Comparison of ENCODE assay signal across 8 mouse cellular contexts in the genomic region with DNA sequence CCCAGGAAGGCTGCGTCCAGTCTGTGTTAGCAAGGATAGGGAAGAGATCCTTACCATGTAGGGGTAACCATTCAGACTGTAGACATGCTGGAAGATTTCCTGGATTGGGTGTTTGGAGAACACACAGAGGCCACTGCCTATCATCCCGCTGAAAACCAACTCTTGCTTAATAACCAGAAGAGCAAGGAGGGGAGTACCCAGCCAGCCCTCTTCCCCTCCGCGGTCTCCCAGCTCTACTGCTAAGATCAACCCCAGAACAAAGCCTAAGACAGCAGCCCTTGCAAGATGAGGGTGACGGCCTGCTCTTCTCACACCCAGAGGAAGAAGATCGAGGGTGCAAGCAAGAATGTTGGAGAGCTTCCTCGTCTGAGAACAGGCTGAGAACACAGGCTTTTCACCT. TPM values are rescaled to one million over a fixed set of nuclear protein-coding genes. Genes with fewer than 3 reads are reported as not detected.
A peak's percentile ranks its signal among the peaks of the same experiment; 100 is the strongest.
DNase-seq lines count a peak whose midpoint lies in the region; ATAC-seq and TF ChIP-seq lines count a peak whose summit lies in the region.

No protein-coding gene starts in this region.

- peak overlapping the region; percentile 72; the same call in 1 of the 2 replicates for H3K9ac ChIP-seq in lung, embryonic 15.5 days
- peak overlapping the region; percentile 73 for H3K9ac ChIP-seq in limb, embryonic 12.5 days (replicated peaks)
- H3K9ac ChIP-seq in neural tube, embryonic 15.5 days (replicated peaks): peak overlapping the region; percentile 59; the same call in 1 of the 2 replicates

- no peak overlapping the region for H3K27ac ChIP-seq in lung, embryonic 15.5 days
- no peak overlapping the region for H3K27ac ChIP-seq in embryonic fibroblast, embryonic 13.5 days (ENCODE audit: insufficient read depth, low read length)
- H3K27ac ChIP-seq in limb, embryonic 12.5 days: no peak overlapping the region
- H3K27ac ChIP-seq in neural tube, embryonic 15.5 days (replicated peaks): no peak overlapping the region

- H3K9me3 ChIP-seq in lung, embryonic 15.5 days: no peaks in the 10 kb centered on the region
- H3K9me3 ChIP-seq in limb, embryonic 12.5 days: no peaks in the 10 kb centered on the region
- no peaks in the 10 kb centered on the region for H3K9me3 ChIP-seq in neural tube, embryonic 15.5 days (replicated peaks)

- H3K4me3 ChIP-seq in lung, embryonic 15.5 days: peak overlapping the region; percentile 62
- peak overlapping the region; percentile 66; the same call in 1 of the 2 replicates for H3K4me3 ChIP-seq in embryonic fibroblast, embryonic 13.5 days (ENCODE audit: insufficient read depth, low read length)
- H3K4me3 ChIP-seq in limb, embryonic 12.5 days (replicated peaks): peak overlapping the region; percentile 56
- H3K4me3 ChIP-seq in neural tube, embryonic 15.5 days (replicated peaks): peak overlapping the region; percentile 72

- WGBS in lung, embryonic 15.5 days: 23% methylated on average over 7 of the region's 7 CpGs
- 55% methylated on average over 7 of the region's 7 CpGs for WGBS in limb, embryonic 12.5 days
- WGBS in neural tube, embryonic 15.5 days: 48% methylated on average over 7 of the region's 7 CpGs

- no peaks in the 10 kb centered on the region for H3K27me3 ChIP-seq in lung, embryonic 15.5 days
- no peaks in the 10 kb centered on the region for H3K27me3 ChIP-seq in limb, embryonic 12.5 days
- H3K27me3 ChIP-seq in neural tube, embryonic 15.5 days (replicated peaks): no peaks in the 10 kb centered on the region

- DNase-seq in lung, postnatal 14 days: no peak
- no peak for DNase-seq in testis, postnatal 10 days (ENCODE audit: low spot score)
- no peak for DNase-seq in kidney, adult 9 months

- TF ChIP-seq POLR2A in embryonic fibroblast, embryonic 13.5 days (IDR thresholded peaks at IDR 0.05; ENCODE audit: low read depth, low read length): no peak

- H3K4me1 ChIP-seq in lung, embryonic 15.5 days: peaks cover 20% of the 10 kb centered on the region
- peaks cover 4% of the 10 kb centered on the region; the same call in 1 of the 2 replicates for H3K4me1 ChIP-seq in embryonic fibroblast, embryonic 13.5 days (ENCODE audit: control insufficient read depth, insufficient read depth, low read length)
- H3K4me1 ChIP-seq in limb, embryonic 12.5 days (replicated peaks): peaks cover 18% of the 10 kb centered on the region
- peaks cover 25% of the 10 kb centered on the region for H3K4me1 ChIP-seq in neural tube, embryonic 15.5 days

- peak overlapping the region; percentile 99 for H3K4me2 ChIP-seq in lung, embryonic 15.5 days
- H3K4me2 ChIP-seq in limb, embryonic 12.5 days: peak overlapping the region; percentile 98
- peak overlapping the region; percentile 92 for H3K4me2 ChIP-seq in neural tube, embryonic 15.5 days

- H3K36me3 ChIP-seq in lung, embryonic 15.5 days: peaks cover 42% of the 10 kb centered on the region
- H3K36me3 ChIP-seq in limb, embryonic 12.5 days: peaks cover 48% of the 10 kb centered on the region
- peaks cover 25% of the 10 kb centered on the region for H3K36me3 ChIP-seq in neural tube, embryonic 15.5 days

- no peak for TF ChIP-seq CTCF in embryonic fibroblast, embryonic 13.5 days (IDR thresholded peaks at IDR 0.05; ENCODE audit: borderline replicate concordance, insufficient read depth, low read length)

- ATAC-seq in lung, embryonic 15.5 days (ENCODE audit: borderline replicate concordance, extremely low read depth, low FRiP score, low TSS enrichment): no peak
- no peak for ATAC-seq in limb, embryonic 12.5 days (ENCODE audit: insufficient number of reproducible peaks, insufficient read depth, low FRiP score, low TSS enrichment, low read depth)
- ATAC-seq in neural tube, embryonic 15.5 days (ENCODE audit: low FRiP score): no peak
- no peak for ATAC-seq in monocyte, adult 5-6 weeks (replicated peaks; ENCODE audit: insufficient number of reproducible peaks, low FRiP score, low TSS enrichment, poor library complexity, severe bottlenecking)

RNA-seq across cellular contexts. Expression of gene Smpd2, which starts 1.3 kb away (rescaled TPM):
- polyA plus RNA-seq in lung, embryonic 15.5 days (2015; fragmentation: Nextera tagmentation; extraction: Ambion mirVana): 69.7 and 77.4 TPM in 2 replicates
- polyA plus RNA-seq in embryonic fibroblast, embryonic 13.5 days (2011; ENCODE audit: insufficient read length, low read depth, missing spikeins): 13.7 and 16.7 TPM in 2 replicates
- 64.3 and 64.7 TPM in 2 replicates for polyA plus RNA-seq in limb, embryonic 12.5 days (2016; fragmentation: Nextera tagmentation; extraction: Ambion mirVana)
- 37.6 and 42.4 TPM in 2 replicates for polyA plus RNA-seq in neural tube, embryonic 15.5 days (2015; fragmentation: Nextera tagmentation; extraction: Ambion mirVana)
- 15.5 to 32.5 TPM (median 20.3 TPM) in 3 replicates for total RNA-seq in monocyte, adult 5-6 weeks (2017)

RNA-seq across cellular contexts. Expression of gene Ppil6, which starts 1.4 kb away (rescaled TPM):
- polyA plus RNA-seq in lung, embryonic 15.5 days (2015; fragmentation: Nextera tagmentation; extraction: Ambion mirVana): 2.4 and 2.5 TPM in 2 replicates
- polyA plus RNA-seq in embryonic fibroblast, embryonic 13.5 days (2011; ENCODE audit: insufficient read length, low read depth, missing spikeins): not detected in 2 replicates
- 0.60 and 0.64 TPM in 2 replicates for polyA plus RNA-seq in limb, embryonic 12.5 days (2016; fragmentation: Nextera tagmentation; extraction: Ambion mirVana)
- polyA plus RNA-seq in neural tube, embryonic 15.5 days (2015; fragmentation: Nextera tagmentation; extraction: Ambion mirVana): 4.2 and 4.6 TPM in 2 replicates
- total RNA-seq in monocyte, adult 5-6 weeks (2017): 0.58 TPM in 1 of 3 replicates, not detected in the others

RNA-seq across cellular contexts. Expression of gene Mical1, which starts 12.8 kb away (rescaled TPM):
- 71.0 and 75.7 TPM in 2 replicates for polyA plus RNA-seq in lung, embryonic 15.5 days (2015; fragmentation: Nextera tagmentation; extraction: Ambion mirVana)
- 50.0 and 61.4 TPM in 2 replicates for polyA plus RNA-seq in embryonic fibroblast, embryonic 13.5 days (2011; ENCODE audit: insufficient read length, low read depth, missing spikeins)
- polyA plus RNA-seq in limb, embryonic 12.5 days (2016; fragmentation: Nextera tagmentation; extraction: Ambion mirVana): 64.2 and 72.3 TPM in 2 replicates
- 22.7 and 29.6 TPM in 2 replicates for polyA plus RNA-seq in neural tube, embryonic 15.5 days (2015; fragmentation: Nextera tagmentation; extraction: Ambion mirVana)
- total RNA-seq in monocyte, adult 5-6 weeks (2017): 112 to 198 TPM (median 125 TPM) in 3 replicates

RNA-seq across cellular contexts. Expression of gene Cd164, which starts 30.3 kb away (rescaled TPM):
- polyA plus RNA-seq in lung, embryonic 15.5 days (2015; fragmentation: Nextera tagmentation; extraction: Ambion mirVana): 171 and 176 TPM in 2 replicates
- 284 and 337 TPM in 2 replicates for polyA plus RNA-seq in embryonic fibroblast, embryonic 13.5 days (2011; ENCODE audit: insufficient read length, low read depth, missing spikeins)
- polyA plus RNA-seq in limb, embryonic 12.5 days (2016; fragmentation: Nextera tagmentation; extraction: Ambion mirVana): 170 and 176 TPM in 2 replicates
- polyA plus RNA-seq in neural tube, embryonic 15.5 days (2015; fragmentation: Nextera tagmentation; extraction: Ambion mirVana): 49.9 and 78.2 TPM in 2 replicates
- total RNA-seq in monocyte, adult 5-6 weeks (2017): 84.4 to 180 TPM (median 92.3 TPM) in 3 replicates

RNA-seq across cellular contexts. Expression of gene Zbtb24, which starts 38.7 kb away (rescaled TPM):
- polyA plus RNA-seq in lung, embryonic 15.5 days (2015; fragmentation: Nextera tagmentation; extraction: Ambion mirVana): 18.2 and 18.3 TPM in 2 replicates
- polyA plus RNA-seq in embryonic fibroblast, embryonic 13.5 days (2011; ENCODE audit: insufficient read length, low read depth, missing spikeins): 11.1 TPM in 2 replicates
- 22.3 and 23.6 TPM in 2 replicates for polyA plus RNA-seq in limb, embryonic 12.5 days (2016; fragmentation: Nextera tagmentation; extraction: Ambion mirVana)
- polyA plus RNA-seq in neural tube, embryonic 15.5 days (2015; fragmentation: Nextera tagmentation; extraction: Ambion mirVana): 17.7 and 17.9 TPM in 2 replicates
- 36.0 to 44.2 TPM (median 40.6 TPM) in 3 replicates for total RNA-seq in monocyte, adult 5-6 weeks (2017)
